In genomic region chr2:92025966-92026365, GRCm38 (mm10) we compare ENCODE assay signal across 24 mouse cellular contexts. TPM values are rescaled to one million over a fixed set of nuclear protein-coding genes. Genes with fewer than 3 reads are reported as not detected.
"Had no signal": no experiment of that assay in that cellular context is flagged by ENCODE, and none has a peak within 500 bp of the region (broad histone marks: within the 10 kb centered on the region; RNA-seq: fewer than 3 reads in every experiment).

No protein-coding gene starts in this region.

- DNase-seq: gastrocnemius, postnatal 14 days; gastrocnemius, postnatal 36 days; heart, adult 18-20 months; heart, postnatal 14 days; heart, postnatal 36 days; kidney, adult 11 months; kidney, adult 2 months; kidney, adult 9 months; kidney, postnatal 14 days; kidney, postnatal 36 days; layer of hippocampus, adult 9-11 months; layer of hippocampus, postnatal 36 days; left cerebral cortex, postnatal 4 days had no signal

- H3K9me3 ChIP-seq: heart, embryonic 13.5 days; heart, embryonic 15.5 days; hindbrain, embryonic 13.5 days; hindbrain, embryonic 15.5 days; kidney, embryonic 15.5 days; limb, embryonic 13.5 days; limb, embryonic 15.5 days; liver, embryonic 12.5 days had no signal

- H3K36me3 ChIP-seq: heart, embryonic 13.5 days; heart, embryonic 15.5 days; hindbrain, embryonic 13.5 days; hindbrain, embryonic 15.5 days; kidney, embryonic 15.5 days; limb, embryonic 13.5 days; limb, embryonic 15.5 days; liver, embryonic 12.5 days had no signal

- H3K9ac ChIP-seq: heart, embryonic 13.5 days; heart, embryonic 15.5 days; hindbrain, embryonic 13.5 days; hindbrain, embryonic 15.5 days; kidney, embryonic 15.5 days; limb, embryonic 13.5 days; limb, embryonic 15.5 days; liver, embryonic 12.5 days had no signal

- H3K27ac ChIP-seq: heart, embryonic 13.5 days; heart, embryonic 15.5 days; hindbrain, embryonic 13.5 days; hindbrain, embryonic 15.5 days; hindbrain, postnatal 0 days; kidney, embryonic 15.5 days; kidney, postnatal 0 days; limb, embryonic 13.5 days; limb, embryonic 15.5 days; liver, embryonic 12.5 days had no signal

- H3K4me3 ChIP-seq: heart, embryonic 13.5 days; heart, embryonic 15.5 days; hindbrain, embryonic 13.5 days; hindbrain, embryonic 15.5 days; kidney, embryonic 15.5 days; limb, embryonic 13.5 days; limb, embryonic 15.5 days; liver, embryonic 12.5 days had no signal

RNA-seq across cellular contexts. Expression of gene Creb3l1, which starts 1.7 kb away (rescaled TPM):
- total RNA-seq: hematopoietic stem cell, adult 5-6 weeks had no signal
